Mouse (Mus musculus): ENCODE results near the gene 4933415A04Rik.

GRCm38 (mm10) chr11:43604891-43605290, 18.1 kb downstream of the 4933415A04Rik start:
- TF ChIP-seq EP300 (IDR thresholded peaks at IDR 0.05), result no peak
- TF ChIP-seq CTCF (IDR thresholded peaks at IDR 0.05), result no peak

Measured in lung, postnatal 0 days (tissue).